Mouse (Mus musculus) thymus, adult 2 months (tissue): ENCODE measurements around the gene Nrsn2.

Experiments used
- CTCF ChIP-seq: fragments of 200-500 bp; IDR thresholded peaks from 2 replicates; pipeline ENCODE4 v1.5.1; 2012; ENCODE audit warnings: mild to moderate bottlenecking, control low read depth, low read length, moderate library complexity, borderline replicate concordance; ENCODE audit not compliant: control insufficient read depth, poor library complexity, insufficient read depth; ENCODE audit errors: extremely low read depth
- POLR2A ChIP-seq: fragments of 200-500 bp; IDR thresholded peaks from 2 replicates; pipeline ENCODE4 v1.6.1; 2012; ENCODE audit warnings: mild to moderate bottlenecking, low read length, control low read depth, moderate library complexity; ENCODE audit not compliant: control insufficient read depth, poor library complexity, insufficient read depth; ENCODE audit errors: extremely low read depth

DNA sequence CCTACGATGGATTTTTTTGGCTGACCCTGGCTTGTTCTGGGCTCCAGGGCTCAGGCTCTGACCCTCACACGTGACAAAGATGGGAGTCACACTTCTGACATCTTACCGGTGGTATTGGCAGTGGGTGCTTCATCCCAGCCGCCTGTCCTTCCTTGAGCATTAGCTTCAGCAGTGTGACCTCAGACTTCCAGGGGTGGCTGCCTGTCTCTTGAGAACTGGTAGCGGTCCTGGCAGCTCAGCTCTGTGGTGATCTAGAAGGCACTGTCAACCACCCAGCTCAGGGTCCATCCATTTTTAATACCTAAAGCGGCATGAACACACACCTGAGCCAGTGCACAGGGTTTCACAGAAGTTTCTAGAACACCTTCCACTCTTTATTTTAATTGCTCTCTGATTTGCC, 33.3 kb upstream of the Nrsn2 start:
- TF ChIP-seq POLR2A, result no peak
- TF ChIP-seq CTCF, result no peak
